19 mouse cellular contexts compared by ENCODE assay signal in the genomic region with DNA sequence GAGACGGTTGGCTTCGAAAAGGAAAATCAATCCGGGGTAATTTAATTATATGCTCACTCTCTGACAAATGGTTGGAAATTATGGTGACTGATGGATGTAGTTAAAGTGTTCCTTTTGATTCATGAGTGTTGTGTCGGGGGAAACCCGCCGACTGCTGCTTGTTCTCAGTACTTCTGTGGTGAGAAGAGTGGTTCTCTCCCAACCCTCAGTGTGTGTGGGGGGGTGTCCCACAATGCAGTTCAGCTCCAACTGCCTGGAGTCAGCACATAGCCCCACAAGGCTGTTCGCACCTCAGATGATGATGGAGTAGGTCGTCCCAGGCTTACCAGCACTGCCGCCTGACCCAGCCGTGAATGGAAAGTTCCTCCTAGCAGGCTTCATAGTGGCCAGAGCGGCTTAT. TPM values are rescaled to one million over a fixed set of nuclear protein-coding genes. Genes with fewer than 3 reads are reported as not detected.
DNase-seq lines count a peak whose midpoint lies in the region; ATAC-seq and TF ChIP-seq lines count a peak whose summit lies in the region.
"Had no signal": no experiment of that assay in that cellular context is flagged by ENCODE, and none has a peak within 500 bp of the region (broad histone marks: within the 10 kb centered on the region; RNA-seq: fewer than 3 reads in every experiment).

No protein-coding gene starts in this region.

- no peak overlapping the region for H3K4me2 ChIP-seq in neural tube, embryonic 13.5 days
- H3K4me2 ChIP-seq: embryonic facial prominence, embryonic 12.5 days; forebrain, embryonic 13.5 days; heart, embryonic 12.5 days; hindbrain, embryonic 14.5 days had no signal

- no peak overlapping the region for H3K4me3 ChIP-seq in neural tube, embryonic 13.5 days
- H3K4me3 ChIP-seq in layer of hippocampus, adult 2 months, result no peak overlapping the region
- H3K4me3 ChIP-seq: embryonic facial prominence, embryonic 12.5 days; forebrain, embryonic 13.5 days; gastrocnemius, adult 2 months; heart, embryonic 12.5 days; hindbrain, embryonic 10.5 days had no signal

- no peak; the same call in 1 of the 2 replicates for TF ChIP-seq CTCF in layer of hippocampus, adult 2 months (conservative IDR thresholded peaks at IDR 0.05)

- H3K27me3 ChIP-seq in neural tube, embryonic 13.5 days, result no peaks in the 10 kb centered on the region
- H3K27me3 ChIP-seq: CH12.LX; embryonic facial prominence, embryonic 12.5 days; forebrain, embryonic 13.5 days; heart, embryonic 12.5 days had no signal

- DNase-seq in frontal cortex, postnatal 36 days (ENCODE audit: low spot score in 2 of 2), result peak; percentile 21 to 26
- DNase-seq in frontal cortex, postnatal 10 days (ENCODE audit: low spot score in 2 of 2), result no peak
- no peak for DNase-seq in neural tube, embryonic 10.5 days (ENCODE audit: extremely low spot score, low spot score)
- peak; percentile 50 to 60 for DNase-seq in layer of hippocampus, adult 2 months (ENCODE audit: low spot score in 2 of 2)
- DNase-seq in yolk sac, embryonic 10.5 days (ENCODE audit: low spot score), result no peak
- no peak for DNase-seq in kidney, postnatal 36 days
- DNase-seq: adrenal gland, adult 2 months; adrenal gland, postnatal 25 days; cerebellum, adult 2 months; cerebellum, postnatal 14 days; gastrocnemius, adult 2 months; gastrocnemius, postnatal 25 days had no signal

- H3K27ac ChIP-seq in neural tube, embryonic 13.5 days (replicated peaks), result no peak overlapping the region
- H3K27ac ChIP-seq in layer of hippocampus, adult 2 months, result no peak overlapping the region
- H3K27ac ChIP-seq: embryonic facial prominence, embryonic 12.5 days; forebrain, embryonic 13.5 days; gastrocnemius, adult 2 months; hindbrain, embryonic 10.5 days; hindbrain, embryonic 14.5 days had no signal

- peak; percentile 33; the same call in 1 of the 2 replicates for ATAC-seq in neural tube, embryonic 13.5 days (ENCODE audit: low read depth)
- ATAC-seq: forebrain, embryonic 13.5 days had no signal

- WGBS in neural tube, embryonic 13.5 days, result 54% methylated on average over 11 of the region's 11 CpGs

- H3K4me1 ChIP-seq in neural tube, embryonic 13.5 days (replicated peaks), result no peaks in the 10 kb centered on the region
- H3K4me1 ChIP-seq: embryonic facial prominence, embryonic 12.5 days; forebrain, embryonic 13.5 days; heart, embryonic 12.5 days; hindbrain, embryonic 10.5 days had no signal

- no peaks in the 10 kb centered on the region for H3K9me3 ChIP-seq in neural tube, embryonic 13.5 days
- H3K9me3 ChIP-seq: embryonic facial prominence, embryonic 12.5 days; hindbrain, embryonic 10.5 days had no signal

- H3K9ac ChIP-seq in neural tube, embryonic 13.5 days, result no peak overlapping the region
- H3K9ac ChIP-seq: embryonic facial prominence, embryonic 12.5 days; forebrain, embryonic 13.5 days; heart, embryonic 12.5 days; hindbrain, embryonic 14.5 days had no signal

- H3K36me3 ChIP-seq in neural tube, embryonic 13.5 days, result 0 out of 2 replicates have a peak, but pooled peaks cover 5% of the 10 kb centered on the region
- H3K36me3 ChIP-seq: embryonic facial prominence, embryonic 12.5 days; hindbrain, embryonic 10.5 days had no signal

RNA-seq across cellular contexts. Expression of gene Aifm2, which starts 14.1 kb away (rescaled TPM):
- 10.7 and 14.1 TPM in 2 replicates for polyA plus RNA-seq in neural tube, embryonic 13.5 days (2015; fragmentation: Nextera tagmentation; extraction: Ambion mirVana)
- 1 to 10 TPM; 7.1 to 7.8 TPM for total RNA-seq in layer of hippocampus, adult 2 months (2021)

RNA-seq across cellular contexts. Expression of gene Tysnd1, which starts 33.9 kb away (rescaled TPM):
- polyA plus RNA-seq in neural tube, embryonic 13.5 days (2015; fragmentation: Nextera tagmentation; extraction: Ambion mirVana), result 26.7 and 29.0 TPM in 2 replicates
- total RNA-seq in layer of hippocampus, adult 2 months (2021), result 10 to 100 TPM; 23.3 to 23.8 TPM

RNA-seq across cellular contexts. Expression of gene Sar1a, which starts 49.1 kb away (rescaled TPM):
- polyA plus RNA-seq in neural tube, embryonic 13.5 days (2015; fragmentation: Nextera tagmentation; extraction: Ambion mirVana), result 192 and 203 TPM in 2 replicates
- 100 to 1,000 TPM; 117 to 124 TPM for total RNA-seq in layer of hippocampus, adult 2 months (2021)

RNA-seq across cellular contexts. Expression of gene H2afy2, which starts 54.8 kb away (rescaled TPM):
- 306 and 328 TPM in 2 replicates for polyA plus RNA-seq in neural tube, embryonic 13.5 days (2015; fragmentation: Nextera tagmentation; extraction: Ambion mirVana)
- total RNA-seq in layer of hippocampus, adult 2 months (2021), result 10 to 100 TPM; 14.3 to 14.7 TPM
- total RNA-seq: CH12.LX had no signal

Comparison
In these comparisons a context has a peak if more than half of its experiments do, and no peak if none do; other contexts are left out.
1. DNase-seq: peak in frontal cortex, postnatal 36 days (2 of 2) and layer of hippocampus, adult 2 months (2 of 2); none in frontal cortex, postnatal 10 days (0 of 2), neural tube, embryonic 10.5 days (single experiment), yolk sac, embryonic 10.5 days (single experiment) and kidney, postnatal 36 days (0 of 2).